19 mouse cellular contexts compared by ENCODE assay signal in the genomic region with DNA sequence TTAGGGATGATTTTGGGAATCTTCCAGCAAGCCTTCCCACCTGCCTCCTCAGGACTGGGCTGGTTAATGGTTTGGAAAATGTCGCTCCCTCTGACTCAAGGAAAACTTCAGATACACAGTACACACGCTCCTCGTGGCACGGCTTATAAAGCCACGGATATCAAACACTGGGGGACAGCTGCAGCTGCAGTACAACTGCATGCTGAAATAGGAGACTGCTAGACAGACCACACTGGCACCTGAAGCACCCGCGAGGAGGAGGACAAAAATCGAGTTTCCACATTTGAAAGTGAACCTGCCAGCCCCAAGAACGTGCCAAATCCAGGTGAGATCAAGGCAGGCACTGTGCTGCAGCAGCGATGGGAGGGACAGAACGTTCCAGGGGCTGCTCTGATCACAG.
DNase-seq lines count a peak whose midpoint lies in the region; ATAC-seq and TF ChIP-seq lines count a peak whose summit lies in the region.
"Had no signal": no experiment of that assay in that cellular context is flagged by ENCODE, and none has a peak within 500 bp of the region (broad histone marks: within the 10 kb centered on the region; RNA-seq: fewer than 3 reads in every experiment).

No protein-coding gene starts in this region.

- TF ChIP-seq POLR2A in olfactory bulb, adult 2 months (IDR thresholded peaks at IDR 0.05; ENCODE audit: insufficient read depth, low read depth, low read length) = no peak

- DNase-seq in kidney, adult 9 months = peak; percentile 24
- no peak for DNase-seq in kidney, postnatal 4 days
- no peak for DNase-seq in limb, embryonic 11.5 days (ENCODE audit: low spot score)
- DNase-seq in thymus, postnatal 4 days = peak; percentile 64
- DNase-seq in liver, embryonic 11.5 days (ENCODE audit: low spot score) = no peak
- DNase-seq: adrenal gland, adult 8-10 months; cerebellum, postnatal 10 days; forebrain, postnatal 0 days; kidney, adult 11 months; kidney, postnatal 25 days; liver; liver, postnatal 0 days; lung, postnatal 14 days had no signal

- no peak for TF ChIP-seq CTCF in olfactory bulb, adult 2 months (IDR thresholded peaks at IDR 0.05; ENCODE audit: insufficient read depth, low read depth, low read length)

- peaks cover 2% of the 10 kb centered on the region; the same call in 1 of the 2 replicates for H3K36me3 ChIP-seq in limb, embryonic 11.5 days (ENCODE audit: control insufficient read depth, insufficient read depth, low read length)
- H3K36me3 ChIP-seq in liver, embryonic 11.5 days (ENCODE audit: control insufficient read depth, insufficient read depth, low read length) = peaks cover 8% of the 10 kb centered on the region; the same call in 1 of the 2 replicates
- H3K36me3 ChIP-seq: hindbrain, embryonic 15.5 days; midbrain, embryonic 15.5 days had no signal

- no peak overlapping the region for H3K4me2 ChIP-seq in limb, embryonic 11.5 days (ENCODE audit: low read depth, severe bottlenecking)
- no peak overlapping the region for H3K4me2 ChIP-seq in liver, embryonic 11.5 days
- H3K4me2 ChIP-seq: hindbrain, embryonic 15.5 days; midbrain, embryonic 15.5 days had no signal

- H3K4me1 ChIP-seq in limb, embryonic 11.5 days (ENCODE audit: control insufficient read depth, insufficient read depth, low read length) = peaks cover 39% of the 10 kb centered on the region
- H3K4me1 ChIP-seq in olfactory bulb, adult 2 months (ENCODE audit: control insufficient read depth, insufficient read depth, low read length) = peaks cover 68% of the 10 kb centered on the region
- peaks cover 8% of the 10 kb centered on the region for H3K4me1 ChIP-seq in liver, embryonic 11.5 days (replicated peaks; ENCODE audit: control insufficient read depth, insufficient read depth, low read length)

- no peaks in the 10 kb centered on the region for H3K9me3 ChIP-seq in limb, embryonic 11.5 days (ENCODE audit: control insufficient read depth, low read length)
- no peaks in the 10 kb centered on the region for H3K9me3 ChIP-seq in liver, embryonic 11.5 days (ENCODE audit: control insufficient read depth, low read length)
- H3K9me3 ChIP-seq: forebrain, embryonic 10.5 days; hindbrain, embryonic 15.5 days; megakaryocyte, embryonic 14.5 days; midbrain, embryonic 15.5 days had no signal

- H3K27ac ChIP-seq in limb, embryonic 11.5 days (replicated peaks; ENCODE audit: low read depth, low read length) = peak overlapping the region; percentile 47; the same call in 1 of the 2 replicates
- peak overlapping the region; percentile 18 for H3K27ac ChIP-seq in olfactory bulb, adult 2 months (ENCODE audit: insufficient read depth, low read depth, low read length)
- no peak overlapping the region for H3K27ac ChIP-seq in liver, embryonic 11.5 days (ENCODE audit: low read depth, low read length)
- H3K27ac ChIP-seq: forebrain, embryonic 10.5 days; midbrain, embryonic 15.5 days had no signal

- H3K9ac ChIP-seq in limb, embryonic 11.5 days (ENCODE audit: low read length) = no peak overlapping the region
- no peak overlapping the region for H3K9ac ChIP-seq in liver, embryonic 11.5 days (ENCODE audit: low read depth, low read length)
- H3K9ac ChIP-seq: forebrain, postnatal 0 days; hindbrain, embryonic 15.5 days; liver, postnatal 0 days; midbrain, embryonic 15.5 days had no signal

- H3K4me3 ChIP-seq in limb, embryonic 11.5 days (ENCODE audit: low read depth, low read length) = no peak overlapping the region
- H3K4me3 ChIP-seq in olfactory bulb, adult 2 months (ENCODE audit: insufficient read depth, low read depth, low read length) = no peak overlapping the region
- H3K4me3 ChIP-seq in liver, embryonic 11.5 days (ENCODE audit: low read depth, low read length) = no peak overlapping the region
- H3K4me3 ChIP-seq: forebrain, embryonic 10.5 days; hindbrain, embryonic 15.5 days; megakaryocyte, embryonic 14.5 days; midbrain, embryonic 15.5 days had no signal

- 76% methylated on average over 11 of the region's 11 CpGs for WGBS in limb, embryonic 11.5 days
- 43% methylated on average over 11 of the region's 11 CpGs for WGBS in olfactory bulb, adult 2 months
- 89% methylated on average over 11 of the region's 11 CpGs for WGBS in liver, embryonic 11.5 days

- no peaks in the 10 kb centered on the region for H3K27me3 ChIP-seq in limb, embryonic 11.5 days (ENCODE audit: control insufficient read depth, insufficient read depth, low read length)
- H3K27me3 ChIP-seq in liver, embryonic 11.5 days (replicated peaks; ENCODE audit: control insufficient read depth, insufficient read depth, low read length) = no peaks in the 10 kb centered on the region
- H3K27me3 ChIP-seq: hindbrain, embryonic 15.5 days; megakaryocyte, embryonic 14.5 days; midbrain, embryonic 15.5 days had no signal

- ATAC-seq in limb, embryonic 11.5 days (ENCODE audit: insufficient number of reproducible peaks, low FRiP score, low TSS enrichment, low read depth) = no peak
- no peak for ATAC-seq in monocyte, adult 5-6 weeks (replicated peaks; ENCODE audit: insufficient number of reproducible peaks, low FRiP score, low TSS enrichment, poor library complexity, severe bottlenecking)
- no peak for ATAC-seq in liver, embryonic 11.5 days (replicated peaks; ENCODE audit: low FRiP score)
- ATAC-seq: forebrain, postnatal 0 days; liver, postnatal 0 days; midbrain, embryonic 15.5 days had no signal

Comparison
In these comparisons a context has a peak if more than half of its experiments do, and no peak if none do; other contexts are left out.
1. DNase-seq: peak in kidney, adult 9 months (single experiment) and thymus, postnatal 4 days (single experiment); none in kidney, postnatal 4 days (0 of 2), limb, embryonic 11.5 days (single experiment) and liver, embryonic 11.5 days (single experiment).